Mouse (Mus musculus): ENCODE measurements around the gene Baz2a. TPM values are rescaled to one million over a fixed set of nuclear protein-coding genes. Genes with fewer than 3 reads are reported as not detected.

The Baz2a gene
- polyA plus RNA-seq (2012; ENCODE audit: low replicate concordance) = 32.1 and 58.1 TPM in 2 replicates

DNA sequence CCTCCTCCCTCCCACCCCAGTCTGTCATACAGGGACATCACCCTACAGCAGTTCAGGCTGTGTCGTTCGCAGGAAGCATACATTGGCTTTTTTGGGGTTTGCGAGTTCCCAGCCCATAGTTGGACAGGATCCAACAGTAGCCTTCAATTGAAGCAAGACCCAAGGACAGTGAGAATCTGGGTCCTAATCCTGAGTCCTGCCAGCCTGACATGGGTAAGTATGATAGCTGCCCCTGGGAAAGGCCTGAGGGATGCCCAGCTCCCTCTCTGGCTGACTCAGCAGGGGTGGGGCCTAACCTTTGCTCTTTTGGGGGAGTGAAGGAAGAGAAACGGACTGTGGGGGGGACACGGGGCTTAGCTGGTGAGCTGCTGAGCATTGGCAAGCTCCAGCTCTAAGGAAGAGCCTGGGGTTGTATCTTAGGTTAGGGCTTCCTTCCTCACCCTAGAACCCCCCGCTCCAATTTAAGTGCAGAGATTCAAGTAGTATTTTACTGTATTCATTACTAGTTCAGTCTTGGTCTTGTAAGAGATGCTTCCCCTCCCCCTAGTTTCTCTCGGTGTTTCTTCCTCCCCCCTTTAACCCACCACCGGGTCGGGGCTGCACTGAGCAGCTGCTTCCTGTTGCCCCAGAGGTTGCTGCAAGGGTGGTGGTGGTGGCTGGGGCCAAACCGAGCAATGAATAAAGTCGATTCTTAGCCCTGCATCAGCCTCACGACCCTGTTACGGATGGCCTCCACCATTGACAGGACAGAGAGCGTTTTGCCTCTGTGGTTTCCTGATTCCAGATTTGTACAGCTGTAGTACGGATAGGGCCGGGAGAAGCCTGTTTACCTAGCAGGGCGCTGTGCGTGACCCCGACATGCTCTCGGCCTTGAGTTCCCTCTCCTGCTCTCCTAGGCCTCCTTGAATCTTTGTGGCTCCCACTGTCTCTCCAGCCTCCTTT lies at the start of gene Baz2a:
Baz2a (plus strand) TSS at position 14 of the 942 bp plus-strand sequence.

GRCm38 (mm10) chr10:128058601-128059151 lies 32.7 kb upstream of the Baz2a start, which contains the start of gene Ptges3:
Gene Ptges3 (plus strand): TSS chr10:128058954.

DNA sequence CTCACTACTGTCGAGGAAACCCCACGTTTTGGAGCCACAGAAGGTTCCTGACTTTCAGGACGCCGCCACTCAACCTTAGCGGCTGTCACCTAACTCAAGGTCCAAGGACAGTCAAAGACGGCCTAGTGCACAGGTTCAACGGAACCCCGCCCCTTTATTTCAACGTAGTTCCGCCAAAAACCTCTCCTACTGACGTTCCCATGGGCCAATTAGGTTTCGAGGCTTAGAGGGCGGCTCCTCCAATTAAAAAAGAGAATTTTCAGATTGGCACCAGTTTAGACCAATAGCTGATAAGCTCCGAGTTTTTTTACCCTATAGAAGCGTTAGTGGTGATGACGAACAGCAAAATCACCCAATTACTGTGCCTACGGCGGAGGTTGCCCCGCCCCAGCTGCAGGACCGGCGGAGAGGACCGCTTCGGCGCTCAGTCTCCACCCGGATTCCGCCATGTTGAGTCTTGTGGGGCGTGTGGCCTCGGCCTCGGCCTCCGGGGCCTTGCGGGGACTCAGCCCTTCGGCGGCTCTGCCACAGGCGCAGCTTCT lies 8.4 kb upstream of the Baz2a start, which contains the start of gene Atp5b:
Atp5b (plus strand) TSS at position 394 of the 542 bp plus-strand sequence.

Other genes starting within 250 kb of the Baz2a start
- gene Rdh19, start 241.6 kb upstream of the Baz2a start, polyA plus RNA-seq (2012; ENCODE audit: low replicate concordance) = not detected in 2 replicates
- not detected in 2 replicates for gene Rdh16f2, start 225.1 kb upstream of the Baz2a start, polyA plus RNA-seq (2012; ENCODE audit: low replicate concordance)
- gene Rdh7, start 202.8 kb upstream of the Baz2a start, polyA plus RNA-seq (2012; ENCODE audit: low replicate concordance) = not detected in 2 replicates
- gene Sdr9c7, start 193.1 kb upstream of the Baz2a start, polyA plus RNA-seq (2012; ENCODE audit: low replicate concordance) = not detected in 2 replicates
- gene Hsd17b6, start 84.0 kb upstream of the Baz2a start, polyA plus RNA-seq (2012; ENCODE audit: low replicate concordance) = not detected in 2 replicates
- 0.76 and 2.1 TPM in 2 replicates for gene Prim1, start 76.4 kb upstream of the Baz2a start, polyA plus RNA-seq (2012; ENCODE audit: low replicate concordance)
- 23.9 and 119 TPM in 2 replicates for gene Naca, start 56.0 kb upstream of the Baz2a start, polyA plus RNA-seq (2012; ENCODE audit: low replicate concordance)
- 75.1 and 109 TPM in 2 replicates for gene Ptges3, start 32.6 kb upstream of the Baz2a start, polyA plus RNA-seq (2012; ENCODE audit: low replicate concordance)
- 514 and 876 TPM in 2 replicates for gene Atp5b, start 8.3 kb upstream of the Baz2a start, polyA plus RNA-seq (2012; ENCODE audit: low replicate concordance)
- gene Rbms2, start 88.7 kb downstream of the Baz2a start, polyA plus RNA-seq (2012; ENCODE audit: low replicate concordance) = 12.2 and 13.2 TPM in 2 replicates
- 0.91 TPM in 1 of 2 replicates, not detected in the other for gene Gls2, start 102.9 kb downstream of the Baz2a start, polyA plus RNA-seq (2012; ENCODE audit: low replicate concordance)
- gene Spryd4, start 120.2 kb downstream of the Baz2a start, polyA plus RNA-seq (2012; ENCODE audit: low replicate concordance) = 0.61 and 2.6 TPM in 2 replicates
- 0.17 TPM in 1 of 2 replicates, not detected in the other for gene Mip, start 134.3 kb downstream of the Baz2a start, polyA plus RNA-seq (2012; ENCODE audit: low replicate concordance)
- 8.5 and 11.9 TPM in 2 replicates for gene Timeless, start 140.5 kb downstream of the Baz2a start, polyA plus RNA-seq (2012; ENCODE audit: low replicate concordance)
- 0.08 TPM in 1 of 2 replicates, not detected in the other for gene Apon, start 162.5 kb downstream of the Baz2a start, polyA plus RNA-seq (2012; ENCODE audit: low replicate concordance)
- 0.21 TPM in 1 of 2 replicates, not detected in the other for gene Apof, start 177.1 kb downstream of the Baz2a start, polyA plus RNA-seq (2012; ENCODE audit: low replicate concordance)
- 38.6 and 62.2 TPM in 2 replicates for gene Stat2, start 179.0 kb downstream of the Baz2a start, polyA plus RNA-seq (2012; ENCODE audit: low replicate concordance)
- gene Il23a, start 207.2 kb downstream of the Baz2a start, polyA plus RNA-seq (2012; ENCODE audit: low replicate concordance) = 0.23 TPM in 1 of 2 replicates, not detected in the other
- 4.9 and 7.2 TPM in 2 replicates for gene Pan2, start 211.8 kb downstream of the Baz2a start, polyA plus RNA-seq (2012; ENCODE audit: low replicate concordance)
- 29.2 and 43.5 TPM in 2 replicates for gene Cnpy2, start 230.9 kb downstream of the Baz2a start, polyA plus RNA-seq (2012; ENCODE audit: low replicate concordance)
- 9.9 and 31.8 TPM in 2 replicates for gene Cs, start 246.2 kb downstream of the Baz2a start, polyA plus RNA-seq (2012; ENCODE audit: low replicate concordance)